Mouse (Mus musculus) CH12.LX (cell line): Measurements from ENCODE around the gene Nup188. TPM values are rescaled to one million over a fixed set of nuclear protein-coding genes. Genes with fewer than 3 reads are reported as not detected.

Experiments
- DNase-seq: peaks from one replicate; pipeline ENCODE4 v3.0.0-alpha.2; 2013; ENCODE audit errors: extremely low read depth
- H3K27ac ChIP-seq: 2 replicates; pipeline ENCODE4 v1.5.1; 2012; ENCODE audit warnings: low read depth, mild to moderate bottlenecking, control low read depth, moderate library complexity; ENCODE audit not compliant: insufficient read depth
- H3K27me3 ChIP-seq: replicated peaks from 2 replicates; pipeline ENCODE3; 2012; ENCODE audit warnings: inconsistent platforms
- H3K36me3 ChIP-seq, 2 experiments: replicated peaks in 1 of 2; 2 replicates each; pipeline versions ENCODE3 to v1.6.1; 2012; ENCODE audit warnings: inconsistent platforms in 1 of 2, low read length in 1 of 2, mild to moderate bottlenecking in 1 of 2, mixed read lengths in 1 of 2, moderate library complexity in 1 of 2; ENCODE audit not compliant: control insufficient read depth in 1 of 2, insufficient read depth in 1 of 2
- H3K4me1 ChIP-seq, 2 experiments: 2 replicates each; pipeline ENCODE4 v1.6.1; 2012; ENCODE audit warnings: inconsistent platforms in 1 of 2, moderate library complexity in 1 of 2; ENCODE audit not compliant: insufficient read depth in 2 of 2, control insufficient read depth in 1 of 2
- H3K4me2 ChIP-seq: 2 replicates; pipeline ENCODE4 v1.6.1; 2012; ENCODE audit warnings: low read depth, mild to moderate bottlenecking, control low read depth; ENCODE audit not compliant: poor library complexity, insufficient read depth, severe bottlenecking
- H3K4me3 ChIP-seq, 3 experiments: fragments of 150-350 bp in 1 of 3; sonication (generic) in 1 of 3; replicated peaks in 1 of 3; 2 replicates each; pipeline versions ENCODE3 to v1.5.1; 2011 to 2012; ENCODE audit warnings: low read depth in 2 of 3, low read length in 2 of 3, mild to moderate bottlenecking in 2 of 3, moderate library complexity in 2 of 3, control low read depth in 1 of 3, improper control_type of control experiment in 1 of 3, inconsistent platforms in 1 of 3, mixed read lengths in 1 of 3; ENCODE audit not compliant: poor library complexity in 1 of 3
- H3K79me2 ChIP-seq: replicated peaks from 2 replicates; pipeline ENCODE4 v1.6.1; 2012; ENCODE audit warnings: mild to moderate bottlenecking, moderate library complexity; ENCODE audit not compliant: control insufficient read depth, poor library complexity, insufficient read depth, severe bottlenecking; ENCODE audit errors: extremely low read depth
- H3K9ac ChIP-seq: 2 replicates; pipeline ENCODE4 v1.6.1; 2012; ENCODE audit warnings: low read depth, mild to moderate bottlenecking, control low read depth, moderate library complexity; ENCODE audit not compliant: insufficient read depth
- H3K9me3 ChIP-seq: replicated peaks from 2 replicates; pipeline ENCODE3; 2012; ENCODE audit warnings: low read length, inconsistent platforms, mixed read lengths
- BHLHE40 ChIP-seq: IDR thresholded peaks from 2 replicates; pipeline ENCODE4 v1.6.1; 2011; ENCODE audit warnings: mild to moderate bottlenecking, low read depth, low read length, improper control_type of control experiment
- CHD2 ChIP-seq: IDR thresholded peaks from 2 replicates; pipeline ENCODE4 v1.6.1; 2011; ENCODE audit warnings: low read length, improper control_type of control experiment
- CTCF ChIP-seq, 2 experiments: IDR thresholded peaks in 1 of 2; conservative IDR thresholded peaks in 1 of 2; 2 replicates each; pipeline ENCODE4 v1.5.1; 2011 to 2012; ENCODE audit warnings: low read depth in 2 of 2, low read length in 2 of 2, improper control_type of control experiment in 1 of 2, inconsistent platforms in 1 of 2, mild to moderate bottlenecking in 1 of 2, moderate library complexity in 1 of 2
- ELF1 ChIP-seq: IDR thresholded peaks from 2 replicates; pipeline ENCODE4 v1.6.1; 2014; ENCODE audit warnings: low read depth, mild to moderate bottlenecking, inconsistent platforms, low read length, improper control_type of control experiment
- EP300 ChIP-seq: IDR thresholded peaks from 2 replicates; pipeline ENCODE4 v1.6.1; 2011; ENCODE audit warnings: low read length, improper control_type of control experiment
- ETS1 ChIP-seq: conservative IDR thresholded peaks from 2 replicates; pipeline ENCODE4 v1.6.1; 2012; ENCODE audit warnings: low read depth, mild to moderate bottlenecking, inconsistent platforms, low read length, improper control_type of control experiment, moderate library complexity
- HCFC1 ChIP-seq: IDR thresholded peaks from 2 replicates; pipeline ENCODE4 v1.6.1; 2012; ENCODE audit warnings: low read depth, mild to moderate bottlenecking, inconsistent platforms, low read length, improper control_type of control experiment
- IRF4 ChIP-seq: IDR thresholded peaks from 2 replicates; pipeline ENCODE4 v1.6.1; 2014; ENCODE audit warnings: low read depth, mild to moderate bottlenecking, inconsistent platforms, low read length, improper control_type of control experiment
- JUN ChIP-seq: IDR thresholded peaks from 2 replicates; pipeline ENCODE4 v1.6.1; 2011; ENCODE audit warnings: low read depth, mild to moderate bottlenecking, low read length, improper control_type of control experiment, moderate library complexity; ENCODE audit not compliant: insufficient read depth
- KAT2A ChIP-seq: IDR thresholded peaks from 2 replicates; pipeline ENCODE4 v1.6.1; 2012; ENCODE audit warnings: low read length, improper control_type of control experiment, inconsistent platforms; ENCODE audit not compliant: insufficient replicate concordance
- MAFK ChIP-seq: IDR thresholded peaks from 2 replicates; pipeline ENCODE4 v1.6.1; 2011; ENCODE audit warnings: low read length, improper control_type of control experiment; ENCODE audit not compliant: insufficient replicate concordance
- MAZ ChIP-seq: IDR thresholded peaks from 2 replicates; pipeline ENCODE4 v1.6.1; 2012; ENCODE audit warnings: low read depth, mild to moderate bottlenecking, inconsistent platforms, low read length, improper control_type of control experiment, moderate library complexity
- NELFE ChIP-seq: IDR thresholded peaks from 2 replicates; pipeline ENCODE4 v1.6.1; 2011; ENCODE audit warnings: low read depth, low read length, improper control_type of control experiment
- PAX5 ChIP-seq: IDR thresholded peaks from 2 replicates; pipeline ENCODE4 v1.6.1; 2012; ENCODE audit warnings: low read length, inconsistent platforms, mixed read lengths
- POLR2A ChIP-seq: IDR thresholded peaks from 2 replicates; pipeline ENCODE4 v1.6.1; 2011; ENCODE audit warnings: low read depth, mild to moderate bottlenecking, improper control_type of control experiment, low read length
- RAD21 ChIP-seq: IDR thresholded peaks from 2 replicates; pipeline ENCODE4 v1.6.1; 2011; ENCODE audit warnings: low read depth, mild to moderate bottlenecking, low read length, improper control_type of control experiment, moderate library complexity
- RCOR1 ChIP-seq: conservative IDR thresholded peaks from 2 replicates; pipeline ENCODE4 v1.6.1; 2012; ENCODE audit warnings: low read depth, mild to moderate bottlenecking, inconsistent platforms, low read length, improper control_type of control experiment
- SMC3 ChIP-seq: IDR thresholded peaks from 2 replicates; pipeline ENCODE4 v1.6.1; 2011; ENCODE audit warnings: low read depth, low read length, improper control_type of control experiment
- TBP ChIP-seq: conservative IDR thresholded peaks from 2 replicates; pipeline ENCODE4 v1.6.1; 2011; ENCODE audit warnings: low read depth, low read length, improper control_type of control experiment
- USF2 ChIP-seq: conservative IDR thresholded peaks from 2 replicates; pipeline ENCODE4 v1.6.1; 2011; ENCODE audit warnings: low read depth, low read length, improper control_type of control experiment
- ZC3H11A ChIP-seq: IDR thresholded peaks from 2 replicates; pipeline ENCODE4 v1.6.1; 2012; ENCODE audit warnings: low read depth, mild to moderate bottlenecking, inconsistent platforms, low read length, improper control_type of control experiment
- ZKSCAN1 ChIP-seq: IDR thresholded peaks from 2 replicates; pipeline ENCODE4 v1.6.1; 2012; ENCODE audit warnings: low read depth, inconsistent platforms, low read length, improper control_type of control experiment, borderline replicate concordance
- ZMIZ1 ChIP-seq: IDR thresholded peaks from 2 replicates; pipeline ENCODE4 v1.6.1; 2012; ENCODE audit warnings: low read depth, mild to moderate bottlenecking, inconsistent platforms, low read length, improper control_type of control experiment
- ZNF384 ChIP-seq: IDR thresholded peaks from 2 replicates; pipeline ENCODE4 v1.6.1; 2012; ENCODE audit warnings: low read depth, low read length, improper control_type of control experiment, inconsistent platforms
- dilution Hi-C: fragments of 300-500 bp; cut with MboI; formaldehyde crosslinking; loops from 2 replicates; pipeline ENCODE4 v1.14.3; 2020; ENCODE audit warnings: low sequenced_read_pairs; ENCODE audit not compliant: extremely low pct_unique_long_range_greater_than_20kb, extremely low pct_ligation_motif_present
- in situ Hi-C: fragments of 300-500 bp; cut with MboI; formaldehyde crosslinking; loops from 3 replicates; pipeline ENCODE4 v1.14.3; 2019; ENCODE audit warnings: low sequenced_read_pairs, low pct_ligation_motif_present, low pct_unique_long_range_greater_than_20kb, mixed read lengths
- polyA plus RNA-seq: library from polyadenylated mRNA; unstranded; fragments of >175 nt; gene quantifications from 2 replicates; pipeline ENCODE4 v1.2.1, GENCODE M21; 2012; ENCODE audit warnings: low read depth; ENCODE audit not compliant: insufficient read length
- total RNA-seq, 2 experiments: library from RNA; depleted of rRNA; stranded (reverse); fragments of 300-350 nt in 1 of 2; fragments of >200 nt in 1 of 2; gene quantifications; 2 replicates each; pipeline ENCODE4 v1.2.3; 2012 to 2014

Gene Nup188
- total and polyA plus RNA-seq, 3 experiments, result 19.7 to 58.8 (median 47.6) TPM

GRCm38 (mm10) chr2:30243391-30243790 is 42.8 kb upstream of the Nup188 start:
- H3K4me2 ChIP-seq, result no peak overlapping the region
- H3K27me3 ChIP-seq, result no peaks in the 10 kb centered on the region
- in situ Hi-C loops, result loop anchor here (10.0 kb wide), 1 partner anchor 59 kb away; no protein-coding TSS in a partner anchor
- no peak for DNase-seq
- no peak overlapping the region for H3K27ac ChIP-seq
- TF ChIP-seq TBP, result no peak
- no peak for TF ChIP-seq SMC3
- TF ChIP-seq BHLHE40, result no peak
- no peak for TF ChIP-seq MAFK
- TF ChIP-seq IRF4, result no peak
- TF ChIP-seq KAT2A, result no peak
- TF ChIP-seq ELF1, result no peak
- TF ChIP-seq NELFE, result no peak
- TF ChIP-seq RAD21, result no peak
- TF ChIP-seq ZMIZ1, result no peak
- TF ChIP-seq CTCF (conservative IDR thresholded peaks at IDR 0.05 in 1 of 2, IDR thresholded peaks at IDR 0.05 in 1 of 2; ENCODE audit: low read depth in 2 of 2, low read length in 2 of 2), result no peak
- TF ChIP-seq USF2, result no peak
- TF ChIP-seq EP300, result no peak
- no peak for TF ChIP-seq ETS1
- TF ChIP-seq HCFC1, result no peak
- TF ChIP-seq PAX5, result no peak
- no peak for TF ChIP-seq ZC3H11A
- no peak for TF ChIP-seq JUN
- TF ChIP-seq ZNF384, result no peak
- TF ChIP-seq, all 38 proteins: peak for 0
- Histone ChIP-seq H3K9ac (no peak overlapping the region), H3K79me2 (no peaks in the 10 kb centered on the region), H3K36me3 (peaks cover 21 to 72% of the 10 kb centered on the region in 2 experiments), H3K9me3 (no peaks in the 10 kb centered on the region), H3K4me1 (peaks cover 14 to 42% of the 10 kb centered on the region in 2 experiments), H3K4me3 (no peak overlapping the region)
- dilution Hi-C loops, result no loop called here

GRCm38 (mm10) chr2:30244595-30245178 is 41.5 kb upstream of the Nup188 start:
- TF ChIP-seq KAT2A (no peak), MAZ (no peak), CHD2 (no peak), NELFE (no peak), ETS1 (no peak), TBP (no peak), ZKSCAN1 (no peak), RCOR1 (no peak), JUN (no peak), POLR2A (no peak)
- Histone ChIP-seq H3K27ac (no peak overlapping the region), H3K9me3 (no peaks in the 10 kb centered on the region), H3K79me2 (no peaks in the 10 kb centered on the region), H3K4me3 (no peak overlapping the region), H3K4me2 (no peak overlapping the region), H3K9ac (no peak overlapping the region), H3K36me3 (peaks cover 21 to 79% of the 10 kb centered on the region in 2 experiments), H3K4me1 (peaks cover 11 to 32% of the 10 kb centered on the region in 2 experiments), H3K27me3 (no peaks in the 10 kb centered on the region)
- in situ Hi-C loops (loop anchor here (10.0 kb wide), 1 partner anchor 60 kb away; no protein-coding TSS in a partner anchor), dilution Hi-C loops (no loop called here)
- DNase-seq, result no peak
